Mouse (Mus musculus) thymus, postnatal 10 days (tissue): Measurements from ENCODE around the gene Gm21903.
"Not testable (repeated sequence)": the region's sequence is repeated elsewhere in the genome, so short reads cannot be mapped to it uniquely, and the experiment has no call there.

Experiments used
- DNase-seq, 2 experiments: peaks; one replicate each; pipeline ENCODE4 v3.0.0; 2021; ENCODE audit warnings: low spot score in 2 of 2

The Gm21903 gene

GRCm38 (mm10) chr17:39043241-39043640 lies at the start of gene Gm21903:
Gm21903 (minus strand) TSS chr17:39043341.
- DNase-seq: no peak

GRCm38 (mm10) chr17:39076937-39077336 lies 33.8 kb upstream of the Gm21903 start, which contains the start of gene Esp23:
Esp23 (minus strand) TSS chr17:39077037.
- DNase-seq: no peak

- DNase-seq: no peak
Observed at GRCm38 (mm10) chr17:39063641-39064040, 20.5 kb upstream of the Gm21903 start.

GRCm38 (mm10) chr17:39036395-39036794 lies 6.7 kb downstream of the Gm21903 start, which contains the start of gene Esp24:
Esp24 (plus strand) TSS chr17:39036695.
- not testable (repeated sequence) for DNase-seq

- no peak for DNase-seq
Observed at GRCm38 (mm10) chr17:39017184-39017583, 26.0 kb downstream of the Gm21903 start.

GRCm38 (mm10) chr17:39010675-39011638 lies 32.2 kb downstream of the Gm21903 start:
- no peak for DNase-seq

- DNase-seq: no peak
Observed at GRCm38 (mm10) chr17:39009846-39010245, 33.3 kb downstream of the Gm21903 start.
